Mouse (Mus musculus) liver, postnatal 0 days (tissue): ENCODE measurements at regions not wholly inside any gene's neighbourhood (a gene's known extent, or its start where the extent isn't known, plus 50 kb on each side); places are given as distances from the start of the nearest gene placed in this dataset.
A peak's percentile ranks its signal among the peaks of the same experiment; 100 is the strongest.

ENCODE experiments used
- ATAC-seq: fragments of 200-750 bp; cut with Nextera tagmentation; 2 replicates; pipeline ENCODE4 v1.8.0; 2017; ENCODE audit warnings: mild to moderate bottlenecking, moderate library complexity
- DNase-seq: peaks from one replicate; pipeline ENCODE4 v3.0.0-alpha.2; 2016
- H3K27ac ChIP-seq: fragments of 300-500 bp; sonication (generic); 2 replicates; pipeline ENCODE4 v1.5.1; 2014; ENCODE audit warnings: antibody characterized with exemption, moderate library complexity, mild to moderate bottlenecking, low read depth
- H3K27me3 ChIP-seq: fragments of 300-500 bp; sonication (generic); 2 replicates; pipeline ENCODE4 v1.6.1; 2014; ENCODE audit warnings: low read length, control low read depth, mixed read lengths; ENCODE audit not compliant: insufficient read depth
- H3K36me3 ChIP-seq: fragments of 300-500 bp; sonication (generic); replicated peaks from 2 replicates; pipeline ENCODE4 v1.6.1; 2014; ENCODE audit warnings: mild to moderate bottlenecking, control low read depth, low read length, moderate library complexity, mixed read lengths; ENCODE audit not compliant: insufficient read depth
- H3K4me1 ChIP-seq: fragments of 300-500 bp; sonication (generic); 2 replicates; pipeline ENCODE4 v1.6.1; 2014; ENCODE audit warnings: antibody characterized with exemption, mild to moderate bottlenecking, control low read depth; ENCODE audit not compliant: insufficient read depth
- H3K4me2 ChIP-seq: fragments of 300-500 bp; sonication (generic); 2 replicates; pipeline ENCODE4 v1.6.1; 2014; ENCODE audit warnings: low read depth, mild to moderate bottlenecking, low read length, moderate library complexity, mixed read lengths
- H3K4me3 ChIP-seq: fragments of 300-500 bp; sonication (generic); 2 replicates; pipeline ENCODE4 v1.5.1; 2014; ENCODE audit warnings: low read depth, low read length
- H3K9ac ChIP-seq: fragments of 300-500 bp; sonication (generic); replicated peaks from 2 replicates; pipeline ENCODE4 v1.6.1; 2014; ENCODE audit warnings: mild to moderate bottlenecking, moderate library complexity
- H3K9me3 ChIP-seq: fragments of 300-500 bp; sonication (generic); 2 replicates; pipeline ENCODE4 v1.6.1; 2016; ENCODE audit warnings: mild to moderate bottlenecking, control low read depth, low read length, mixed read lengths
- CTCF ChIP-seq: sonication (generic); IDR thresholded peaks from 2 replicates; pipeline ENCODE4 v1.5.1; 2016; ENCODE audit warnings: antibody characterized with exemption, low read depth
- EP300 ChIP-seq: IDR thresholded peaks from 2 replicates; pipeline ENCODE4 v1.6.1; 2016; ENCODE audit warnings: antibody characterized with exemption, low read depth, mild to moderate bottlenecking
- WGBS: fragments of 180-500 bp; shearing (Covaris S2); extraction: QIAGEN DNeasy Blood & Tissue Kit; methylation state at CpG from one replicate; pipeline ENCODE4 v1.1.7; 2014; ENCODE audit not compliant: insufficient replicate concordance; 5-methylcytosine and 5-hydroxymethylcytosine counted together

- 43% methylated on average over 3 of the region's 3 CpGs for WGBS
- H3K9me3 ChIP-seq = no peaks in the 10 kb centered on the region
- H3K4me2 ChIP-seq = no peak overlapping the region
- 0 out of 2 replicates have a peak, but pooled peaks have one; percentile 32 for TF ChIP-seq EP300
- no peak for TF ChIP-seq CTCF
- no peaks in the 10 kb centered on the region for H3K27me3 ChIP-seq
- H3K9ac ChIP-seq = no peak overlapping the region
- H3K4me1 ChIP-seq = peaks cover 11% of the 10 kb centered on the region
- ATAC-seq (peak; percentile 87), DNase-seq (peak; percentile 22)
- H3K27ac ChIP-seq = peak overlapping the region; percentile 39; the same call in 1 of the 2 replicates
- H3K4me3 ChIP-seq = no peak overlapping the region
- H3K36me3 ChIP-seq = no peaks in the 10 kb centered on the region
Observed at GRCm38 (mm10) chr6:100065586-100065985, 221.7 kb downstream of the Rybp start.

DNA sequence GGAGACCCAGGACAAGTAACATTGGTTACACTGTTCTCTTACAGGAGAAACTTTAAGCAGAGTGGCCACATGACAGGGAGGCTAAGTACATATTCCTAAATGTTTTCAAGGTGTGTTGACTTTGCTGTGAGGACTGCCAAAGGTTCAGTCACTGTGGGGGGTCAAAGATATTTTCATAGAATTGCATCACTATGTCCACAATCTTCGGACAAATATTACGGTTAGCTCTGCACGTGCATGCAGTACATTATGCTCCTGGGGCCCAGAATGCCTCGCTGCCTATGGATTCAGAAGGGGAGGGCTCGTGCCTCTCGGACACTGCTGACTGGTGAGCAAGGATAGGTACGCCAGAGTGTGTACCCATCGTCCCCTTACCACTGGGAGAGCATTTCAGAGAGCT, 224.3 kb downstream of the Rybp start:
- TF ChIP-seq CTCF (no peak), EP300 (peak; percentile 45; the same call in 1 of the 2 replicates)
- Histone ChIP-seq H3K4me2 (no peak overlapping the region), H3K9me3 (no peaks in the 10 kb centered on the region), H3K4me1 (peaks cover 21% of the 10 kb centered on the region), H3K27ac (peak overlapping the region; percentile 78), H3K9ac (no peak overlapping the region), H3K36me3 (no peaks in the 10 kb centered on the region), H3K4me3 (no peak overlapping the region), H3K27me3 (no peaks in the 10 kb centered on the region)
- WGBS = 50% methylated on average over 8 of the region's 8 CpGs
- DNase-seq (peak; percentile 47), ATAC-seq (peak; percentile 79)

DNA sequence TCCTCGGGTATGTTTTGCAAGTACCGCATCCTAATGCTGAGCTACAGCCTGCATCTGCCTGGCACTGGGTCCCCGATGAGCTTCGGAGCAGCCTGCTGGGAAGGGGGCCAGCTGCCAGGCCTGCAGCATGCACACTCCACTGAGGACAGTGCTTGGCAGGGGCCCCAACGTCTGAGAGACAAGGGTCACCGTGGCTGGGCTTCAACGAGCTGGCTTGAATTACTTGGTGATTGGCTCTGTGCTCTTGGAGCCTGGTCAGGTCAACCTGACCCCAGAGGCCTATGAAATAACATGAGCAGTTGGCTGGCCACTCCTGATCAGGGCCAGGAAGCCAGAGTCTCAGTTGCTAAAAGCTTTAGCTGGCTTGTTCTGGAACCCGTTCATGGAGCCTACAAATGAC, 227.5 kb downstream of the Rybp start:
- H3K4me1 ChIP-seq = peaks cover 17% of the 10 kb centered on the region
- H3K27ac ChIP-seq = no peak overlapping the region
- no peak overlapping the region for H3K4me2 ChIP-seq
- no peak overlapping the region for H3K4me3 ChIP-seq
- DNase-seq = peak; percentile 36
- no peaks in the 10 kb centered on the region for H3K27me3 ChIP-seq
- no peak for ATAC-seq
- TF ChIP-seq EP300 (no peak), CTCF (no peak)
- H3K9me3 ChIP-seq = no peaks in the 10 kb centered on the region
- no peaks in the 10 kb centered on the region for H3K36me3 ChIP-seq
- H3K9ac ChIP-seq = no peak overlapping the region
- 50% methylated on average over 8 of the region's 8 CpGs for WGBS

GRCm38 (mm10) chr6:100055980-100056379, 231.3 kb downstream of the Rybp start:
- Histone ChIP-seq H3K36me3 (no peaks in the 10 kb centered on the region), H3K4me1 (peaks cover 10% of the 10 kb centered on the region), H3K9ac (no peak overlapping the region), H3K4me2 (no peak overlapping the region), H3K9me3 (no peaks in the 10 kb centered on the region), H3K27ac (no peak overlapping the region), H3K4me3 (no peak overlapping the region), H3K27me3 (no peaks in the 10 kb centered on the region)
- ATAC-seq = no peak
- DNase-seq = no peak
- TF ChIP-seq CTCF (no peak), EP300 (no peak)
- WGBS = 72% methylated on average over 5 of the region's 5 CpGs

DNA sequence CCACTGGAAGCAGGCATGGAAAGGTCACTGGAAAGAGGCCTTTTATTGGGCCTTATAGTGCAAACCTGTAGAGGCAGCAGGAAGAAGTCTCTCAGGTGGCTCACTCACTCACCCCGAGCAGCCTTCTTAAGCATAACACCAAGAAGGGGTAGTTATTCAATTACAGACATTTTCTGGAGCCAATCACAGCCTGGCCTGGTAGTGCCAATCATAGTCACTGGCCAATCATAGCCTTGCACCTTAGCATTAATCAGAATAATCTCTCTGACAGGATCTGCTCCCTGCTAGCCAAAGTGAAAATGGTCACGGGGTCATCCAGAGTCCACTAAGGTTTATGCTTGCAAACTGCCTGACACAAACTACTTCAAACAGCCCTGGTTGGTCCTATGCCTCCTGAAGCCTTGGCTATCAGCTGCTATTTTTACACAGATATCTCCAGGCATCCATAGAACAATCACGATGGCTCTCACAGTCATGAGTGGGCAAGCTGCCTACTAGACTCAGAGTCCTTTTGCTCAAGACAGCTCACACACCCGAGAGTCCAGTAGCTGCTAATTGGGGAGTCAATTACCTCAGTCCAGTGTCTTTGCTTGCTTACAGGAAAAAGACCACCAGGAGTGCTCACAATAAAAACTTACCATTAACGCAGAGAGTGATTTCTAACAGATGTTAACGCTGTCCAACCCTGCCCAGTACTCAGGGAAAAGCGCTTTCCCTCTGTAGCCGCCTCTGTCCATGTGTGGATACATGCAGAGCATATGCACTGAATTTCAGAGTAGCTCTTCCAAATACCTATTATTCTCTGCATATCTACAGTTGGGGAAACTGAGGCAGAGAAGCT, 234.1 kb downstream of the Rybp start:
- H3K4me3 ChIP-seq = no peak overlapping the region
- H3K27ac ChIP-seq = no peak overlapping the region
- 71% methylated on average over 8 of the region's 8 CpGs for WGBS
- ATAC-seq = peak; percentile 69
- H3K4me2 ChIP-seq = no peak overlapping the region
- no peaks in the 10 kb centered on the region for H3K27me3 ChIP-seq
- no peaks in the 10 kb centered on the region for H3K36me3 ChIP-seq
- no peak for TF ChIP-seq CTCF
- TF ChIP-seq EP300 = no peak
- no peak for DNase-seq
- H3K9me3 ChIP-seq = no peaks in the 10 kb centered on the region
- H3K9ac ChIP-seq = no peak overlapping the region
- H3K4me1 ChIP-seq = 0 out of 2 replicates have a peak, but pooled peaks cover 5% of the 10 kb centered on the region

- no peaks in the 10 kb centered on the region for H3K36me3 ChIP-seq
- WGBS = 78% methylated on average over 4 of the region's 4 CpGs
- no peak overlapping the region for H3K4me2 ChIP-seq
- no peaks in the 10 kb centered on the region for H3K27me3 ChIP-seq
- no peaks in the 10 kb centered on the region for H3K9me3 ChIP-seq
- TF ChIP-seq CTCF = no peak
- TF ChIP-seq EP300 = no peak
- DNase-seq (no peak), ATAC-seq (no peak)
- no peak overlapping the region for H3K27ac ChIP-seq
- no peak overlapping the region for H3K9ac ChIP-seq
- H3K4me3 ChIP-seq = no peak overlapping the region
- H3K4me1 ChIP-seq = peaks cover 7% of the 10 kb centered on the region
Observed at GRCm38 (mm10) chr6:100052406-100052805, 234.9 kb downstream of the Rybp start.
